Mouse (Mus musculus) heart, adult 2 months (tissue): ENCODE results near the gene Phf11a. TPM values are rescaled to one million over a fixed set of nuclear protein-coding genes. Genes with fewer than 3 reads are reported as not detected.
"Not testable (repeated sequence)": the region's sequence is repeated elsewhere in the genome, so short reads cannot be mapped to it uniquely, and the experiment has no call there.

ENCODE experiments used
- DNase-seq, 2 experiments: peaks; one replicate each; pipeline ENCODE4 v3.0.0; 2021
- H3K27ac ChIP-seq: fragments of 200-600 bp; 2 replicates; pipeline ENCODE4 v1.8.1; 2022
- H3K27me3 ChIP-seq: fragments of 200-500 bp; 2 replicates; pipeline ENCODE4 v1.6.1; 2012; ENCODE audit warnings: mild to moderate bottlenecking, low read length, inconsistent platforms, mixed read lengths; ENCODE audit not compliant: control insufficient read depth, insufficient read depth
- H3K36me3 ChIP-seq: fragments of 200-500 bp; 2 replicates; pipeline ENCODE4 v1.6.1; 2012; ENCODE audit warnings: low read length, inconsistent platforms; ENCODE audit not compliant: control insufficient read depth, insufficient read depth
- H3K4me1 ChIP-seq: fragments of 200-500 bp; 2 replicates; pipeline ENCODE4 v1.6.1; 2011; ENCODE audit warnings: low read length; ENCODE audit not compliant: control insufficient read depth, insufficient read depth
- H3K4me3 ChIP-seq: fragments of 200-600 bp; 2 replicates; pipeline ENCODE4 v1.8.1; 2022
- H3K79me2 ChIP-seq: fragments of 200-500 bp; replicated peaks from 2 replicates; pipeline ENCODE4 v1.6.1; 2012; ENCODE audit warnings: mild to moderate bottlenecking, inconsistent platforms, low read length, moderate library complexity, mixed read lengths; ENCODE audit not compliant: control insufficient read depth, insufficient read depth
- H3K9ac ChIP-seq: fragments of 200-500 bp; 2 replicates; pipeline ENCODE4 v1.6.1; 2012; ENCODE audit warnings: low read depth, mild to moderate bottlenecking, control low read depth, inconsistent platforms, low read length, mixed read lengths
- CTCF ChIP-seq: fragments of 200-600 bp; IDR thresholded peaks from 2 replicates; pipeline ENCODE4 v1.8.1; 2022; ENCODE audit warnings: antibody characterized with exemption, mild to moderate bottlenecking, moderate library complexity
- EP300 ChIP-seq: fragments of 200-500 bp; IDR thresholded peaks from 2 replicates; pipeline ENCODE4 v1.6.1; 2011; ENCODE audit warnings: low read depth, low read length, control low read depth; ENCODE audit not compliant: insufficient read depth
- POLR2A ChIP-seq: fragments of 200-500 bp; IDR thresholded peaks from 2 replicates; pipeline ENCODE4 v1.6.1; 2011; ENCODE audit warnings: mild to moderate bottlenecking, low read depth, low read length, control low read depth; ENCODE audit not compliant: insufficient read depth
- WGBS: fragments of 180-500 bp; shearing (Covaris S2); methylation state at CpG from one replicate; pipeline ENCODE4 v1.1.7; 2018; 5-methylcytosine and 5-hydroxymethylcytosine counted together
- intact Hi-C: fragments of 180-260 bp; cut with DNase I; formaldehyde crosslinking; loops from one replicate; pipeline ENCODE4 v1.15.1; 2025
- long read RNA-seq: library from polyadenylated mRNA; stranded (forward); transcript quantifications from one replicate; pipeline ENCODE4 v2.0.0, GENCODE M21; 2021
- polyA plus RNA-seq: library from polyadenylated mRNA; depleted of rRNA; stranded (reverse); fragments of >200 nt; gene quantifications from 2 replicates; pipeline ENCODE4 v1.2.3, GENCODE M21; 2012; rRNA removed
- total RNA-seq, 2 experiments: library from RNA; stranded (reverse); gene quantifications; 2 replicates each; pipeline ENCODE4 v1.2.3; 2021

Phf11a gene
- total RNA-seq, result under 1 TPM in 1 of 2 experiments, not detected in 1; 0.47 TPM
- polyA plus RNA-seq, result 0.27 and 0.94 TPM in 2 replicates
- long read RNA-seq, result 0 reads

- peak in 1 of 2 experiments; percentile 20 for DNase-seq
Measured at GRCm38 (mm10) chr14:59297391-59297790, at the start of gene Phf11a. TSS of gene Phf11a (minus strand) at chr14:59297522.

GRCm38 (mm10) chr14:59341189-59341588 lies 43.9 kb upstream of the Phf11a start, which contains the start of gene Phf11b:
TSS of gene Phf11b (minus strand) at chr14:59341351.
- H3K27ac ChIP-seq, intact Hi-C loops, H3K36me3 ChIP-seq, H3K27me3 ChIP-seq, H3K4me1 ChIP-seq, H3K4me3 ChIP-seq, H3K9ac ChIP-seq, H3K79me2 ChIP-seq: not testable (repeated sequence)
- peak in 1 of 2 experiments; percentile 35 for DNase-seq
- 63% methylated on average over 1 of the region's 1 CpGs for WGBS

More at GRCm38 (mm10) chr14:59297391-59297790, at the start of gene Phf11a:
- H3K36me3 ChIP-seq, H3K4me1 ChIP-seq, H3K79me2 ChIP-seq, intact Hi-C loops, H3K4me3 ChIP-seq, H3K27me3 ChIP-seq, H3K27ac ChIP-seq, H3K9ac ChIP-seq: not testable (repeated sequence)
- 55% methylated on average over 1 of the region's 1 CpGs for WGBS

GRCm38 (mm10) chr14:59339541-59339940 lies 42.2 kb upstream of the Phf11a start:
- DNase-seq, result no peak
- TF ChIP-seq CTCF (no peak), POLR2A (no peak), EP300 (no peak)
- 75% methylated on average over 1 of the region's 1 CpGs for WGBS
- H3K4me3 ChIP-seq, result no peak overlapping the region
- intact Hi-C loops, result no loop called here
- no peaks in the 10 kb centered on the region for H3K36me3 ChIP-seq
- H3K4me1 ChIP-seq, result no peaks in the 10 kb centered on the region
- H3K79me2 ChIP-seq, result no peaks in the 10 kb centered on the region
- H3K9ac ChIP-seq, result no peak overlapping the region
- no peaks in the 10 kb centered on the region for H3K27me3 ChIP-seq
- no peak overlapping the region for H3K27ac ChIP-seq

GRCm38 (mm10) chr14:59336056-59336455 lies 38.7 kb upstream of the Phf11a start:
- H3K36me3 ChIP-seq, intact Hi-C loops, H3K27ac ChIP-seq, H3K79me2 ChIP-seq, H3K4me1 ChIP-seq, H3K4me3 ChIP-seq, H3K27me3 ChIP-seq, DNase-seq, H3K9ac ChIP-seq: not testable (repeated sequence)
- WGBS, result 76% methylated on average over 3 of the region's 3 CpGs

GRCm38 (mm10) chr14:59330499-59330898 lies 33.2 kb upstream of the Phf11a start:
- not testable (repeated sequence) for H3K27ac ChIP-seq, H3K79me2 ChIP-seq, H3K9ac ChIP-seq, H3K36me3 ChIP-seq, H3K4me1 ChIP-seq, H3K27me3 ChIP-seq, H3K4me3 ChIP-seq
- intact Hi-C loops, result loop anchor here (5.0 kb wide), 1 partner anchor 227 kb away; no protein-coding TSS in a partner anchor
- peak; percentile 4 to 23 for DNase-seq
- 43% methylated on average over 3 of the region's 3 CpGs for WGBS
- peak; percentile 52 for TF ChIP-seq CTCF

GRCm38 (mm10) chr14:59319970-59320369 lies 22.6 kb upstream of the Phf11a start:
- not testable (repeated sequence) for H3K4me3 ChIP-seq, H3K9ac ChIP-seq, DNase-seq, H3K79me2 ChIP-seq, H3K4me1 ChIP-seq, H3K27ac ChIP-seq, H3K27me3 ChIP-seq, H3K36me3 ChIP-seq
- 86% methylated on average over 6 of the region's 6 CpGs for WGBS
- intact Hi-C loops, result loop anchor here (10.0 kb wide), 1 partner anchor 85 kb away; no protein-coding TSS in a partner anchor

GRCm38 (mm10) chr14:59319036-59319435 lies 21.7 kb upstream of the Phf11a start:
- DNase-seq, H3K4me3 ChIP-seq, H3K27me3 ChIP-seq, H3K4me1 ChIP-seq, H3K27ac ChIP-seq, H3K36me3 ChIP-seq, H3K9ac ChIP-seq, H3K79me2 ChIP-seq, intact Hi-C loops: not testable (repeated sequence)
- 80% methylated on average over 3 of the region's 3 CpGs for WGBS

- H3K4me3 ChIP-seq, H3K79me2 ChIP-seq, H3K36me3 ChIP-seq, H3K9ac ChIP-seq, H3K4me1 ChIP-seq, intact Hi-C loops, DNase-seq, H3K27ac ChIP-seq, H3K27me3 ChIP-seq: not testable (repeated sequence)
Measured at GRCm38 (mm10) chr14:59291769-59292168, 5.6 kb downstream of the Phf11a start.

GRCm38 (mm10) chr14:59274961-59275360 lies 22.4 kb downstream of the Phf11a start:
- H3K9ac ChIP-seq, intact Hi-C loops, H3K27ac ChIP-seq, H3K4me3 ChIP-seq, H3K27me3 ChIP-seq, H3K79me2 ChIP-seq, H3K36me3 ChIP-seq, H3K4me1 ChIP-seq, DNase-seq: not testable (repeated sequence)
- WGBS, result 79% methylated on average over 4 of the region's 4 CpGs
